Mouse (Mus musculus): Measurements from ENCODE around the gene Tsga10ip. TPM values are rescaled to one million over a fixed set of nuclear protein-coding genes. Genes with fewer than 3 reads are reported as not detected.
"Not testable (repeated sequence)": the region's sequence is repeated elsewhere in the genome, so short reads cannot be mapped to it uniquely, and the experiment has no call there.

Tsga10ip gene
- polyA plus RNA-seq, 1 experiment from 2014 or later, result not detected

GRCm38 (mm10) chr19:5405924-5406323, 3.6 kb upstream of the Tsga10ip start:
- 34% methylated on average over 7 of the region's 7 CpGs for WGBS
- Histone ChIP-seq H3K9ac (peak overlapping the region; percentile 54; the same call in 1 of the 2 replicates), H3K27ac (peak overlapping the region; percentile 54), H3K36me3 (replicated peaks) (no peaks in the 10 kb centered on the region), H3K27me3 (no peaks in the 10 kb centered on the region), H3K4me2 (peak overlapping the region; percentile 52), H3K9me3 (no peaks in the 10 kb centered on the region), H3K4me3 (replicated peaks) (peak overlapping the region; percentile 52), H3K4me1 (peaks cover 9% of the 10 kb centered on the region)
- no peak for ATAC-seq (ENCODE audit: low FRiP score)

GRCm38 (mm10) chr19:5401073-5401472, 1.3 kb downstream of the Tsga10ip start:
- not testable (repeated sequence) for H3K27me3 ChIP-seq; H3K36me3 ChIP-seq (replicated peaks); H3K4me3 ChIP-seq (replicated peaks); H3K4me2 ChIP-seq; H3K9me3 ChIP-seq; H3K4me1 ChIP-seq; H3K9ac ChIP-seq; ATAC-seq (ENCODE audit: low FRiP score); H3K27ac ChIP-seq
- 77% methylated on average over 4 of the region's 4 CpGs for WGBS

GRCm38 (mm10) chr19:5395371-5395770, 7.0 kb downstream of the Tsga10ip start:
- H3K36me3 ChIP-seq (replicated peaks), result no peaks in the 10 kb centered on the region
- peaks cover 5% of the 10 kb centered on the region for H3K4me1 ChIP-seq
- H3K4me3 ChIP-seq (replicated peaks), result no peak overlapping the region
- no peaks in the 10 kb centered on the region for H3K27me3 ChIP-seq
- H3K9me3 ChIP-seq, result no peaks in the 10 kb centered on the region
- no peak overlapping the region for H3K4me2 ChIP-seq
- ATAC-seq (ENCODE audit: low FRiP score), result no peak
- no peak overlapping the region for H3K9ac ChIP-seq
- 74% methylated on average over 4 of the region's 4 CpGs for whole genome bisulfite sequencing
- no peak overlapping the region for H3K27ac ChIP-seq

- H3K27ac ChIP-seq, result no peak overlapping the region
- no peak overlapping the region for H3K9ac ChIP-seq
- no peaks in the 10 kb centered on the region for H3K27me3 ChIP-seq
- H3K4me1 ChIP-seq, result peaks cover 17% of the 10 kb centered on the region
- no peak overlapping the region for H3K4me2 ChIP-seq
- H3K9me3 ChIP-seq, result no peaks in the 10 kb centered on the region
- no peak for ATAC-seq (ENCODE audit: low FRiP score)
- H3K4me3 ChIP-seq (replicated peaks), result no peak overlapping the region
- WGBS, result 60% methylated on average over 10 of the region's 10 CpGs
- H3K36me3 ChIP-seq (replicated peaks), result no peaks in the 10 kb centered on the region
Measured at GRCm38 (mm10) chr19:5394168-5394567, 8.2 kb downstream of the Tsga10ip start.

- peaks cover 19% of the 10 kb centered on the region for H3K4me1 ChIP-seq
- 70% methylated on average over 4 of the region's 4 CpGs for WGBS
- H3K9ac ChIP-seq, result no peak overlapping the region
- no peaks in the 10 kb centered on the region for H3K36me3 ChIP-seq (replicated peaks)
- no peaks in the 10 kb centered on the region for H3K27me3 ChIP-seq
- H3K4me3 ChIP-seq (replicated peaks), result no peak overlapping the region
- peak overlapping the region; percentile 31; the same call in 1 of the 2 replicates for H3K27ac ChIP-seq
- ATAC-seq (ENCODE audit: low FRiP score), result no peak
- H3K4me2 ChIP-seq, result no peak overlapping the region
- no peaks in the 10 kb centered on the region for H3K9me3 ChIP-seq
Measured at GRCm38 (mm10) chr19:5392892-5393291, 9.4 kb downstream of the Tsga10ip start.

- 91% methylated on average over 8 of the region's 8 CpGs for WGBS
- Histone ChIP-seq H3K36me3 (replicated peaks) (peaks cover 8% of the 10 kb centered on the region), H3K4me1 (peaks cover 34% of the 10 kb centered on the region), H3K4me2 (peak overlapping the region; percentile 84; the same call in 1 of the 2 replicates), H3K9me3 (no peaks in the 10 kb centered on the region), H3K4me3 (replicated peaks) (0 out of 2 replicates have a peak overlapping the region, but pooled peaks have one; percentile 100), H3K27me3 (no peaks in the 10 kb centered on the region), H3K27ac (no peak overlapping the region), H3K9ac (0 out of 2 replicates have a peak overlapping the region, but pooled peaks have one; percentile 36)
- no peak for ATAC-seq (ENCODE audit: low FRiP score)
Measured at GRCm38 (mm10) chr19:5390416-5390815, 11.9 kb downstream of the Tsga10ip start.

GRCm38 (mm10) chr19:5389647-5390046, 12.7 kb downstream of the Tsga10ip start:
- Histone ChIP-seq H3K27me3 (no peaks in the 10 kb centered on the region), H3K4me3 (replicated peaks) (peak overlapping the region; percentile 100), H3K4me1 (peaks cover 34% of the 10 kb centered on the region), H3K4me2 (peak overlapping the region; percentile 84), H3K36me3 (replicated peaks) (peaks cover 15% of the 10 kb centered on the region), H3K27ac (no peak overlapping the region), H3K9ac (peak overlapping the region; percentile 36), H3K9me3 (no peaks in the 10 kb centered on the region)
- ATAC-seq (ENCODE audit: low FRiP score), result no peak
- 62% methylated on average over 12 of the region's 12 CpGs for WGBS

- Histone ChIP-seq H3K4me1 (peaks cover 34% of the 10 kb centered on the region), H3K9me3 (no peaks in the 10 kb centered on the region), H3K9ac (peak within 1 kb of the TSS; percentile 95), H3K36me3 (replicated peaks) (peaks cover 25% of the 10 kb centered on the region), H3K27ac (peak within 1 kb of the TSS; percentile 88), H3K4me3 (replicated peaks) (peak within 1 kb of the TSS; percentile 100), H3K4me2 (peak within 1 kb of the TSS; percentile 84), H3K27me3 (no peaks in the 10 kb centered on the region)
- 2% methylated on average over 43 of the region's 43 CpGs for WGBS
- peak; percentile 93 for ATAC-seq (ENCODE audit: low FRiP score)
Measured at GRCm38 (mm10) chr19:5388588-5389242, 13.6 kb downstream of the Tsga10ip start, which contains the start of gene Sart1. TSS of gene Sart1 (minus strand) at chr19:5388703.

- Histone ChIP-seq H3K4me1 (peaks cover 34% of the 10 kb centered on the region), H3K27ac (peak overlapping the region; percentile 88), H3K4me3 (replicated peaks) (peak overlapping the region; percentile 100), H3K36me3 (replicated peaks) (peaks cover 31% of the 10 kb centered on the region), H3K9me3 (no peaks in the 10 kb centered on the region), H3K9ac (peak overlapping the region; percentile 95), H3K27me3 (no peaks in the 10 kb centered on the region), H3K4me2 (peak overlapping the region; percentile 84)
- under 1% methylated on average over 43 of the region's 43 CpGs for WGBS
- peak; percentile 57 for ATAC-seq (ENCODE audit: low FRiP score)
Measured at GRCm38 (mm10) chr19:5388011-5388441, 14.3 kb downstream of the Tsga10ip start.

GRCm38 (mm10) chr19:5384715-5385114, 17.6 kb downstream of the Tsga10ip start:
- WGBS, result 90% methylated on average over 8 of the region's 8 CpGs
- no peak overlapping the region for H3K27ac ChIP-seq
- H3K9me3 ChIP-seq, result no peaks in the 10 kb centered on the region
- H3K9ac ChIP-seq, result no peak overlapping the region
- H3K36me3 ChIP-seq (replicated peaks), result peaks cover 65% of the 10 kb centered on the region
- ATAC-seq (ENCODE audit: low FRiP score), result no peak
- H3K4me3 ChIP-seq (replicated peaks), result no peak overlapping the region
- no peak overlapping the region for H3K4me2 ChIP-seq
- H3K4me1 ChIP-seq, result peaks cover 23% of the 10 kb centered on the region
- H3K27me3 ChIP-seq, result no peaks in the 10 kb centered on the region

- Histone ChIP-seq H3K4me1 (peaks cover 15% of the 10 kb centered on the region), H3K9me3 (no peaks in the 10 kb centered on the region), H3K9ac (no peak overlapping the region), H3K4me3 (replicated peaks) (no peak overlapping the region), H3K27me3 (no peaks in the 10 kb centered on the region), H3K4me2 (no peak overlapping the region), H3K27ac (no peak overlapping the region), H3K36me3 (replicated peaks) (peaks cover 78% of the 10 kb centered on the region)
- ATAC-seq (ENCODE audit: low FRiP score), result no peak
- 97% methylated on average over 12 of the region's 12 CpGs for whole genome bisulfite sequencing
Measured at GRCm38 (mm10) chr19:5383326-5383725, 19.0 kb downstream of the Tsga10ip start.

- no peak overlapping the region for H3K4me3 ChIP-seq (replicated peaks)
- H3K9me3 ChIP-seq, result no peaks in the 10 kb centered on the region
- no peak overlapping the region for H3K9ac ChIP-seq
- peaks cover 72% of the 10 kb centered on the region for H3K36me3 ChIP-seq (replicated peaks)
- no peak for ATAC-seq (ENCODE audit: low FRiP score)
- no peaks in the 10 kb centered on the region for H3K27me3 ChIP-seq
- H3K4me1 ChIP-seq, result no peaks in the 10 kb centered on the region
- H3K27ac ChIP-seq, result no peak overlapping the region
- H3K4me2 ChIP-seq, result no peak overlapping the region
- 91% methylated on average over 1 of the region's 1 CpGs for WGBS
Measured at GRCm38 (mm10) chr19:5377446-5377845, 24.9 kb downstream of the Tsga10ip start.

- ATAC-seq (ENCODE audit: low FRiP score), result no peak
- H3K9ac ChIP-seq, result no peak overlapping the region
- no peaks in the 10 kb centered on the region for H3K9me3 ChIP-seq
- no peak overlapping the region for H3K27ac ChIP-seq
- H3K4me1 ChIP-seq, result no peaks in the 10 kb centered on the region
- no peak overlapping the region for H3K4me3 ChIP-seq (replicated peaks)
- peaks cover 70% of the 10 kb centered on the region for H3K36me3 ChIP-seq (replicated peaks)
- H3K4me2 ChIP-seq, result no peak overlapping the region
- 81% methylated on average over 4 of the region's 4 CpGs for WGBS
- no peaks in the 10 kb centered on the region for H3K27me3 ChIP-seq
Measured at GRCm38 (mm10) chr19:5374748-5375147, 27.6 kb downstream of the Tsga10ip start.
